Mouse (Mus musculus) MEL (cell line): ENCODE data around the gene Irs2. TPM values are rescaled to one million over a fixed set of nuclear protein-coding genes. Genes with fewer than 3 reads are reported as not detected.

ENCODE experiments used
- DNase-seq: peaks from one replicate; pipeline ENCODE4 v3.0.0; 2011; ENCODE audit warnings: low read depth, low spot score
- H3K27ac ChIP-seq: 2 replicates; pipeline ENCODE4 v1.5.1; 2012; ENCODE audit warnings: low read depth, mild to moderate bottlenecking, control low read depth, low read length, moderate library complexity; ENCODE audit not compliant: control insufficient read depth
- H3K27me3 ChIP-seq, 2 experiments: fragments of 150-350 bp in 1 of 2; sonication (generic) in 1 of 2; 2 replicates each; pipeline ENCODE4 v1.6.1; 2012; ENCODE audit warnings: low read length in 2 of 2, mild to moderate bottlenecking in 2 of 2, improper control_type of control experiment in 1 of 2, moderate library complexity in 1 of 2; ENCODE audit not compliant: insufficient read depth in 2 of 2, control insufficient read depth in 1 of 2
- H3K36me3 ChIP-seq, 2 experiments: 2 replicates each; pipeline ENCODE4 v1.6.1; 2012 to 2014; ENCODE audit warnings: low read length in 2 of 2, improper control_type of control experiment in 1 of 2, inconsistent platforms in 1 of 2, mild to moderate bottlenecking in 1 of 2; ENCODE audit not compliant: insufficient read depth in 2 of 2, control insufficient read depth in 1 of 2
- H3K4me1 ChIP-seq, 2 experiments: fragments of 150-350 bp in 1 of 2; sonication (generic) in 1 of 2; 2 replicates each; pipeline ENCODE4 v1.6.1; 2012; ENCODE audit warnings: low read length in 2 of 2, improper control_type of control experiment in 1 of 2, mild to moderate bottlenecking in 1 of 2; ENCODE audit not compliant: insufficient read depth in 2 of 2, control insufficient read depth in 1 of 2
- H3K4me3 ChIP-seq, 2 experiments: fragments of 150-350 bp in 1 of 2; sonication (generic) in 1 of 2; 2 replicates each; pipeline ENCODE4 v1.5.1; 2012; ENCODE audit warnings: low read depth in 2 of 2, low read length in 2 of 2, mild to moderate bottlenecking in 2 of 2, moderate library complexity in 2 of 2, control low read depth in 1 of 2, improper control_type of control experiment in 1 of 2; ENCODE audit not compliant: control insufficient read depth in 1 of 2, insufficient read depth in 1 of 2
- H3K79me2 ChIP-seq: 2 replicates; pipeline ENCODE4 v1.6.1; 2012; ENCODE audit warnings: mild to moderate bottlenecking, low read length, moderate library complexity; ENCODE audit not compliant: control insufficient read depth, poor library complexity, insufficient read depth
- H3K9ac ChIP-seq: 2 replicates; pipeline ENCODE4 v1.6.1; 2012; ENCODE audit warnings: low read depth, mild to moderate bottlenecking, control low read depth, low read length, moderate library complexity; ENCODE audit not compliant: control insufficient read depth, poor library complexity, severe bottlenecking
- H3K9me3 ChIP-seq: fragments of 150-350 bp; sonication (generic); replicated peaks from 2 replicates; pipeline ENCODE4 v1.6.1; 2012; ENCODE audit warnings: mild to moderate bottlenecking, low read length, improper control_type of control experiment, moderate library complexity; ENCODE audit not compliant: insufficient read depth
- BHLHE40 ChIP-seq: IDR thresholded peaks from 2 replicates; pipeline ENCODE4 v1.6.1; 2012; ENCODE audit warnings: low read depth, mild to moderate bottlenecking, inconsistent platforms, low read length, improper control_type of control experiment, borderline replicate concordance
- CHD1 ChIP-seq: IDR thresholded peaks from 2 replicates; pipeline ENCODE4 v1.6.1; 2012; ENCODE audit warnings: low read depth, mild to moderate bottlenecking, inconsistent platforms, low read length, improper control_type of control experiment
- CTCF ChIP-seq, 3 experiments: IDR thresholded peaks in 2 of 3; conservative IDR thresholded peaks in 1 of 3; 2 replicates each; pipeline ENCODE4 v1.5.1; 2011 to 2012; ENCODE audit warnings: low read length in 3 of 3, low read depth in 2 of 3, mild to moderate bottlenecking in 2 of 3, improper control_type of control experiment in 1 of 3, inconsistent platforms in 1 of 3, mixed read lengths in 1 of 3, moderate library complexity in 1 of 3; ENCODE audit not compliant: control insufficient read depth in 1 of 3, insufficient read depth in 1 of 3, poor library complexity in 1 of 3, severe bottlenecking in 1 of 3
- E2F4 ChIP-seq: IDR thresholded peaks from 2 replicates; pipeline ENCODE4 v1.6.1; 2011; ENCODE audit warnings: low read depth, low read length, improper control_type of control experiment, borderline replicate concordance
- EP300 ChIP-seq, 2 experiments: IDR thresholded peaks; 2 replicates each; pipeline ENCODE4 v1.6.1; 2011; ENCODE audit warnings: improper control_type of control experiment in 2 of 2, low read length in 2 of 2, low read depth in 1 of 2, mild to moderate bottlenecking in 1 of 2
- ETS1 ChIP-seq: IDR thresholded peaks from 2 replicates; pipeline ENCODE4 v1.6.1; 2012; ENCODE audit warnings: low read depth, mild to moderate bottlenecking, inconsistent platforms, low read length, improper control_type of control experiment, moderate library complexity
- KAT2A ChIP-seq: conservative IDR thresholded peaks from 2 replicates; pipeline ENCODE4 v1.6.1; 2012; ENCODE audit warnings: low read depth, low read length, improper control_type of control experiment, inconsistent platforms
- MAFK ChIP-seq: IDR thresholded peaks from 2 replicates; pipeline ENCODE4 v1.6.1; 2011; ENCODE audit warnings: low read depth, mild to moderate bottlenecking, low read length, improper control_type of control experiment, borderline replicate concordance
- MXI1 ChIP-seq: IDR thresholded peaks from 2 replicates; pipeline ENCODE4 v1.6.1; 2011; ENCODE audit warnings: mild to moderate bottlenecking, low read depth, low read length, improper control_type of control experiment
- MYB ChIP-seq: IDR thresholded peaks from 2 replicates; pipeline ENCODE4 v1.6.1; 2011; ENCODE audit warnings: mild to moderate bottlenecking, low read depth, low read length, improper control_type of control experiment
- MYC ChIP-seq: IDR thresholded peaks from 2 replicates; pipeline ENCODE4 v1.6.1; 2011; ENCODE audit warnings: low read depth, mild to moderate bottlenecking, low read length, improper control_type of control experiment, moderate library complexity
- POLR2AphosphoS2 ChIP-seq: IDR thresholded peaks from 2 replicates; pipeline ENCODE4 v1.6.1; 2011; ENCODE audit warnings: low read length, improper control_type of control experiment
- RAD21 ChIP-seq: IDR thresholded peaks from 2 replicates; pipeline ENCODE4 v1.6.1; 2011; ENCODE audit warnings: mild to moderate bottlenecking, low read depth, low read length, improper control_type of control experiment
- RCOR1 ChIP-seq: IDR thresholded peaks from 2 replicates; pipeline ENCODE4 v1.6.1; 2012; ENCODE audit warnings: low read depth, mild to moderate bottlenecking, inconsistent platforms, low read length, improper control_type of control experiment
- SIN3A ChIP-seq: IDR thresholded peaks from 2 replicates; pipeline ENCODE4 v1.6.1; 2012; ENCODE audit warnings: low read length, improper control_type of control experiment, inconsistent platforms
- TAL1 ChIP-seq: IDR thresholded peaks from 2 replicates; pipeline ENCODE4 v1.6.1; 2012; ENCODE audit warnings: mild to moderate bottlenecking, inconsistent platforms, low read length, moderate library complexity, mixed read lengths
- TBP ChIP-seq: IDR thresholded peaks from 2 replicates; pipeline ENCODE4 v1.8.0; 2011; ENCODE audit warnings: low read depth, low read length, improper control_type of control experiment
- TCF12 ChIP-seq: IDR thresholded peaks from 2 replicates; pipeline ENCODE4 v1.6.1; 2014; ENCODE audit warnings: low read depth, mild to moderate bottlenecking, inconsistent platforms, low read length, improper control_type of control experiment, moderate library complexity
- UBTF ChIP-seq: IDR thresholded peaks from 2 replicates; pipeline ENCODE4 v1.6.1; 2012; ENCODE audit warnings: low read depth, mild to moderate bottlenecking, inconsistent platforms, low read length, improper control_type of control experiment, moderate library complexity, borderline replicate concordance; ENCODE audit not compliant: insufficient read depth
- USF1 ChIP-seq: IDR thresholded peaks from 2 replicates; pipeline ENCODE4 v1.6.1; 2014; ENCODE audit warnings: low read depth, mild to moderate bottlenecking, inconsistent platforms, low read length, improper control_type of control experiment, moderate library complexity
- USF2 ChIP-seq, 2 experiments: IDR thresholded peaks; 2 replicates each; pipeline ENCODE4 v1.6.1; 2011 to 2012; ENCODE audit warnings: improper control_type of control experiment in 2 of 2, low read length in 2 of 2, borderline replicate concordance in 1 of 2, inconsistent platforms in 1 of 2, low read depth in 1 of 2, mild to moderate bottlenecking in 1 of 2; ENCODE audit not compliant: insufficient read depth in 1 of 2
- ZC3H11A ChIP-seq: IDR thresholded peaks from 2 replicates; pipeline ENCODE4 v1.6.1; 2012; ENCODE audit warnings: low read depth, mild to moderate bottlenecking, inconsistent platforms, low read length, improper control_type of control experiment
- ZKSCAN1 ChIP-seq: IDR thresholded peaks from 2 replicates; pipeline ENCODE4 v1.6.1; 2012; ENCODE audit warnings: low read depth, mild to moderate bottlenecking, inconsistent platforms, low read length, improper control_type of control experiment, moderate library complexity
- polyA plus RNA-seq, 2 experiments: library from polyadenylated mRNA; stranded (reverse) in 1 of 2; unstranded in 1 of 2; fragments of >175 nt in 1 of 2; fragments of >200 nt in 1 of 2; gene quantifications; 2 replicates each; pipeline versions ENCODE4 v1.2.1 to v1.2.4; 2012; ENCODE audit warnings: low replicate concordance in 2 of 2, low read depth in 1 of 2; ENCODE audit not compliant: insufficient read length in 2 of 2, insufficient read depth in 1 of 2, missing spikeins in 1 of 2
- total RNA-seq: library from RNA; depleted of rRNA; stranded (reverse); fragments of 300-350 nt; gene quantifications from 2 replicates; pipeline ENCODE4 v1.2.3, GENCODE M21; 2012

The Irs2 gene
- total and polyA plus RNA-seq, 3 experiments = 16.4 to 23.1 TPM; not detected in 1

GRCm38 (mm10) chr8:10938284-10938683, 70.0 kb downstream of the Irs2 start:
- Histone ChIP-seq H3K9ac (no peak overlapping the region), H3K4me3 (no peak overlapping the region), H3K27me3 (no peaks in the 10 kb centered on the region; a peak in 2 of 4 replicates), H3K27ac (no peak overlapping the region), H3K4me1 (no peaks in the 10 kb centered on the region), H3K9me3 (no peaks in the 10 kb centered on the region), H3K36me3 (no peaks in the 10 kb centered on the region), H3K79me2 (no peaks in the 10 kb centered on the region)
- no peak for DNase-seq
- TF ChIP-seq POLR2AphosphoS2 (no peak), MYB (no peak), CHD1 (no peak), E2F4 (no peak), TAL1 (no peak)

DNA sequence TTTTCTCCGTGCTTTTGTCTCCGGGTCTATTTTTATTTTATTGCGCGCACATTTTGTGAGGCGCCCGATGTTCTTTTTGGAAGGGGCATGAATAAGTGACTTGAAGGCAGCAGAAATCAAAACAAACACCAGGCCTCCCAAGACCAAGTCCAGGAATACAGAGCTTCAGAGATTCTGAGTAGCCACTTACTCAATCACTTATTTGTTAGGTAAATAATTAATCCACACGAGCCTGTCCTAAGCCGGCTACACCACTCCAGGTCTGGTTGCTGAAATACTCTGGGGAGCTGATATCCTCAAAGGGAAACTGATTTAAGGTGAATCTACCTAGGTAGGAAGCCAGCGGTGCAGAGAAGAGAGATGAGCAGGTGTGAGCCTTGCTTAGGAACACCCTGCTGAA, 71.6 kb downstream of the Irs2 start:
- H3K27me3 ChIP-seq = no peaks in the 10 kb centered on the region; a peak in 2 of 4 replicates
- TF ChIP-seq RAD21 (no peak), POLR2AphosphoS2 (no peak), TBP (no peak), TAL1 (no peak), ZC3H11A (no peak), MAFK (no peak), USF1 (no peak), ETS1 (no peak), MXI1 (no peak), RCOR1 (no peak), TCF12 (no peak), USF2 (IDR thresholded peaks at IDR 0.05; ENCODE audit: borderline replicate concordance in 1 of 2, insufficient read depth in 1 of 2, low read depth in 1 of 2, low read length in 2 of 2) (no peak), KAT2A (no peak)
- no peaks in the 10 kb centered on the region for H3K79me2 ChIP-seq
- H3K9ac ChIP-seq = no peak overlapping the region
- no peak for DNase-seq
- no peak overlapping the region for H3K4me3 ChIP-seq
- no peaks in the 10 kb centered on the region for H3K36me3 ChIP-seq
- H3K9me3 ChIP-seq = no peaks in the 10 kb centered on the region
- H3K27ac ChIP-seq = no peak overlapping the region
- no peaks in the 10 kb centered on the region for H3K4me1 ChIP-seq

GRCm38 (mm10) chr8:10935231-10935630, 73.0 kb downstream of the Irs2 start:
- Histone ChIP-seq H3K4me3 (no peak overlapping the region), H3K9ac (no peak overlapping the region), H3K4me1 (no peaks in the 10 kb centered on the region), H3K36me3 (no peaks in the 10 kb centered on the region), H3K27ac (no peak overlapping the region), H3K27me3 (no peaks in the 10 kb centered on the region; a peak in 2 of 4 replicates), H3K79me2 (no peaks in the 10 kb centered on the region), H3K9me3 (no peaks in the 10 kb centered on the region)
- TF ChIP-seq MYB = no peak
- no peak for TF ChIP-seq SIN3A
- TF ChIP-seq CTCF (IDR thresholded peaks at IDR 0.05 in 2 of 3, conservative IDR thresholded peaks at IDR 0.05 in 1 of 3; ENCODE audit: control insufficient read depth in 1 of 3, insufficient read depth in 1 of 3, low read depth in 2 of 3, low read length in 3 of 3, poor library complexity in 1 of 3, severe bottlenecking in 1 of 3) = no peak
- TF ChIP-seq ZC3H11A = no peak
- TF ChIP-seq EP300 (IDR thresholded peaks at IDR 0.05; ENCODE audit: low read depth in 1 of 2, low read length in 2 of 2) = no peak
- TF ChIP-seq UBTF = no peak
- no peak for TF ChIP-seq ZKSCAN1
- TF ChIP-seq USF1 = no peak
- no peak for TF ChIP-seq BHLHE40
- no peak for TF ChIP-seq MYC
- no peak for TF ChIP-seq MAFK
- no peak for TF ChIP-seq TAL1
- TF ChIP-seq POLR2AphosphoS2 = no peak
- no peak for DNase-seq
